Mouse (Mus musculus) layer of hippocampus, adult 11-12 months (tissue): ENCODE measurements around the gene Tmem131.

ENCODE experiments used
- DNase-seq: peaks from one replicate; pipeline ENCODE4 v3.0.0; 2022; ENCODE audit warnings: low spot score

The Tmem131 gene

GRCm38 (mm10) chr1:36943653-36944052 is at the start of gene Tmem131:
Tmem131 (minus strand) TSS chr1:36943666.
- DNase-seq: no peak

DNA sequence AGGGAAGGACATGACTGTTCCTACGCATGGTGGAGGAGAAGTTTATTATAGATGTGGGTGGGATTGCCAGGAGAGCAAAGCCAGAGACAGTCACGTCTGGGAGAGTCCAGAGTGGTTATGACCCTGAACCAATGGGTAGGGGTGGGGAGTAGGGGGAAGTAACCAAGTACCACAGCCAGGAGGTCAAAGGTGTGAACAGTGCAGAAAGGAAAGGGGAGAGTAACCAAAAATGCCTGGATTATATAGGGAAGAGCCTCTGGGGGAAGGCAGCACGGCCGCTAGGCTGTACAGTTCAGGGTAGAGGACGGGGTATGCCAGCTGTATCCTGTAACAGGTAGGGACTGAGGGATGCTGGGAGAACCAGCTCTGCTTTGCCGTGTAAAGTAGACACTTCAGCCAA is 45.1 kb upstream of the Tmem131 start:
- no peak for DNase-seq

DNA sequence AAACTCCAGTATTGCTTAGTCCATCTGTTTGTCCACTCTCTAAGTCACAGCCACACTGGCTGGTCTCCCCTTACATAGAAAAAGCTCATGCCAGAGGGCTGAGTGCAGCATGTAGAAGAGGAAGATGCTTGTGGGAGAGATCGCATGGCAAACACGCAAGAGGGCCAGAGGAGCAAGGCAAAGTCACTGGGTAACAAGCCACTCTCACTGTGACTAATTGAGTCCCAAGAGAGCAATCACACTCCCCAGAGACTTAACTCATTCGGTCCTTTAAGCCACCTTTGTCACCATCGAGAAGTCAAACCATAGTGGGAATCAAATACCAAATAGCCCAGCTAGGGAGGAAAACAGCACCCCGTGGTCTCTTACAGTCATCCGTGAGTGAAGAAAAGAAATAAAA is 44.7 kb upstream of the Tmem131 start:
- no peak for DNase-seq

GRCm38 (mm10) chr1:36987172-36988148 is 44.0 kb upstream of the Tmem131 start:
- DNase-seq: no peak

GRCm38 (mm10) chr1:36986396-36987160 is 43.1 kb upstream of the Tmem131 start:
- DNase-seq: no peak

DNA sequence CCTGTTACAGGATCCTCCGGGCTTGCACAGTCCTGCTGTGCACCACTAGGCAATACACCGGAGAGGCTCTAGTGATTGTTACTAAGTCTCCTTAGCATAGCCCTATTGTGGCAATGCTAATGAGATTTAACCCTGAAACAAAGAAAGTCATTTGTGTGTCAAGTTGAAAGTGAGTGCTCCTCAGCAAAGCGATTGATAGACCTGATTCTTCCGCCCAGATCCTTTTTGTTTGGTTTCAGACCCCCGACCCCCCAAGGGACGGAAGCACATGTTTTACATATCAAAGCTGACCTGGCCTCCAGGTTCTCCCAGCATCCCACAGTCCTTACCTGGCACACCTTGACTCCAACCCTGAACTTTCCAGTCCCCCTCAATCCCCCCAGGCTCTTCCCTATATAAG is 42.4 kb upstream of the Tmem131 start:
- no peak for DNase-seq

DNA sequence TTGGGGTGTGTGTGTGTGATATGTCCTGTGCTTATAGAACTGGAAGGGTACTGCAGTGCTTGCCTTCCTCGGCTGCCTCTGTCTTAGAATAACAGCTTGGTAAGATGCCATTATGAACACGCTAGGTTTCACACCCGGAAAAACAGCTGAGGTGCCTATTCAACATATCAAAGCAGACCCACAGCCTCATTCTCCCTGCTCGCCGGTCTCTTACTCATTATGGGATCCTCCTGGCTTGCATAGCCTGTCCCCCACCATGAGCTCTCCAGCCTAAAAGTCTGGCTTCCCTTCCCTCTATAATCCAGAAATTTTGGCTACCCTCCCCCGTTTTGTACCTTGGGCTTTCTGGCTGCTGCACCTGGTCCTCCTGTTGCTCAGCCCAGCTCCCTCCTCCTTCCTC is 40.9 kb upstream of the Tmem131 start:
- DNase-seq: no peak

DNA sequence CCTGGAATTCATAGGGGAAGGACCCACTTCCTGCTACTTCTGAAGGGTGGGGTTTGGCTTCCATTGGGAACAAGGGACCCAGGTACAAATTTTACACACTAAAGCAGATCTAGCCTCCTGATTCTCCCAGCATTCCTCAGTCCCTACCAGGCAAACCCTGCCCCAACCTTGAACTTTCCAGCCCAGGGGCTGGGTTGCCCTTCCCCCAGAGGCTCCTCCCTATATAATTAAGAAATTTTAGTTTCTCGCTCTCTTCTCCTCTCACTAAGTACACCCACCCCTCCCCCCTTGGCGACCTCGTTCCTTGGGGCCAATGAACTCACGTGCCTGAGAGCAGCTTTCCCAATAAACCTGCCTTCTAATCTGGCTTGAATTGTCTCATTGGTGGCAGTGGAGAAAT is 40.3 kb upstream of the Tmem131 start:
- no peak for DNase-seq

- DNase-seq: no peak
These were observed 38.9 kb upstream of the Tmem131 start for GRCm38 (mm10) chr1:36982191-36982961.

DNA sequence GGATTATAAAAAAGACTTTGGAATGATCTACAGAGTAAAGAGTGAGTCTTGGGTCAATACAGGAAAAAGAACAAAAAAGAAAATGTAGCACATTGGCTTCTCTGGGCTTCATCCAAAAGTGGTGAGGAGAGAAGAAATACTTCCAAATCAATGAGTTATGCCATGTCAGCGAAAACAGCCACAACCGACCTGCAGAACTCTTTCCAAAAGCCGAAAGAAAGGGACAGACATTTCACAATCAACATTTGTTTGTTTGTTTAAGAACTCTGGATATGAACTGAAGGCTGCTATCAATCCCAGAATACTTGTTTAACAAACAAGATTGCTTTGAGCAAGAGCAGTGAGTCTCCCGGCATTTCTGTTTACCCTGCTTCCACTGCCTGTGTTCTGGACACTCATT is 33.3 kb upstream of the Tmem131 start:
- DNase-seq: no peak

GRCm38 (mm10) chr1:36970918-36971617 is 27.6 kb upstream of the Tmem131 start:
- no peak for DNase-seq

GRCm38 (mm10) chr1:36965831-36966230 is 22.4 kb upstream of the Tmem131 start:
- no peak for DNase-seq

DNA sequence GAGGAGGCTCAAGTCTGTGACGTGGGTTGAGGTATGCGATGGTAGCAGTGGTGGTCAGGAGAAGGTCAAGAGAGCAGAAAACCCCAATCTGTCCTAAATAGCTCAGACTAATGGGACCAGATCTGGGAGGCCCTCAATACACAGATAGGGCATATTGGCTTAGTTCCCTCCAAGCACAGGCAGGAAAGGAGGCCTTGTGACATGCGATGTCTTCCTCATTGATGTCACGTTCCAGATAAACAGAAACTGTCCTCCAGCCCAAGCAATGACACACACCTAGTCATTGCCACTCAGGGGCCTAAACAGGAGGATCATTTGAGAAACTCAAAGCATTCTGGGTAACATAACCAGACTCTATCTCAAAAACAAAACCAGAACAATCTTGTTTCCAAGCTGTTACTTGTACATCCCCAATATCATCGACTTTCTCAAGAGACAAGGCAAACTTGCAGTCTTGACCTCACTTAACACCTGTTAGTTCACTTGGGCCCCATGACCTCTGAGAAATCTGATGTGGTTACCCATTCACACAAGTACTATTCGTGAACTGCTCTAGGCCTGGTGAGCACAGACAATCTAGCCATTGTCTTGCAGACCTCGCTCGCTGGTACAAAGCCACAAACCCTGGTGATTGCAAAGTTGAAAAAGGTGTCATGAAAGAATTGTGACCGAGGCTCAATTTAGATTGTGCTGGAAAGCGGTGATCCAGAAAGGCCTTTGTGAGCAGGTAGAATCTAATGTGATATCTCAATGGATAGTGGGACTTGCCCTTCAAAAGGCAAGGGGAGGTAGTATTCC is 19.1 kb upstream of the Tmem131 start:
- DNase-seq: no peak

DNA sequence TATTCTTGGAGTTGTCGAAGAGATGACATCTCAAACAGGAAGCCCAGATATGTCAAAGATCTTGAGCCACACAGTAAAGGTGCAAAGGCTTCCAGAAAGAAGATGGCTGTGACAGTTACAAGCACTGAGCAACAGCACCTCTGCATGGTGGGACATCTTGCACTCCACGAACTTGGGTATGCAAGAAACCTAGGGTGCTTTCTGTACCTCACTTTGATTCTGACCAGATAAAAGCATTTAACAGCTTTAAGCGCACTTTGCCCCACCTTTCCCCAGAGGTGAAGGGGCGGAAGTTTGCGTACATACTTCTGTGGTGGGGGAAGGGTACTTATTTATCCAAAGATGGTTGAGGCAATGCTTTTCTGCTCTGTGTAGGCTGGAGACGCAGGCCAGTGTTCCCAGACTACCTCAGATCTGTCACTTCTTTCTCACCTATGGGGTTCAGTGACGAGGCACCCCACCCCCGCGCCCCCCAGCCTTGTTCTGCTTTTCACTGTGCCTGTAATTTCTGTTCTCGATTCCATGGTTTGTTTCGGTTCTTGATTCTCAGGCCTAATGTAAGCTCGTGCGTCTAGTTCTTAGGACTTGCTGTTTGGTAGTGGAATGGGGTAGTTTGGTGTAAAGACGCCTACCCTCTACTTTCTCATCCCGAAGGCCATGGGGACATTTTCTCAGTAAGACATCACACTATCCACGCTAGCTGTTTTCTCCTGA is 17.2 kb upstream of the Tmem131 start:
- no peak for DNase-seq

DNA sequence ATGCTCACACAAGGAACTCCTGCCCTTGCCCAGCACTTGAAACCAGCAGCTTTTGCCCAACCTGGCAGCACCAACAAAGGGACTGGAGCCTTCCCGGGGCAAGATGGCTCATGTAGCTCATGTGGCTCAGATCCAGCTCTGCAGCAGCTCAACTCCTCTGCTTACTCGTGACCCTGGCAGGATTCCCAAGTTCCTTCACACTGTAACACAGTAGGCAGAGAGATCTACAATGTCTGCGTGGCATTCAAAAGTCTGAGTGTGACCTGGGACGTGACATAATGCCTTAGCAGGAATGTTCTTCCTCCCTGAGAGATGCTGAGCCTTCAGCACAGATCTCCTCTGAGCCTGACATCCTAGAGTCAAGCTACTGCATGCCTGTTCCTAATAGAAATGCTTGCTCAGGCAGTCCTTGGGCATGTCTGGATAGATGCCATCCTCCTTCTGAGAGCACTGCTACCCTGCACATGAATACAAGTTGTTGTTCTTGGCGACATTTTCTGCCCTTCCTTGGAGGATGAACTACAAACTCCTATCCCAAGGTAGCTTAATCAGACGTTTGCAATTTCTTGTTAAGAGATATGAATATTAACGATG is 6.2 kb upstream of the Tmem131 start:
- no peak for DNase-seq

DNA sequence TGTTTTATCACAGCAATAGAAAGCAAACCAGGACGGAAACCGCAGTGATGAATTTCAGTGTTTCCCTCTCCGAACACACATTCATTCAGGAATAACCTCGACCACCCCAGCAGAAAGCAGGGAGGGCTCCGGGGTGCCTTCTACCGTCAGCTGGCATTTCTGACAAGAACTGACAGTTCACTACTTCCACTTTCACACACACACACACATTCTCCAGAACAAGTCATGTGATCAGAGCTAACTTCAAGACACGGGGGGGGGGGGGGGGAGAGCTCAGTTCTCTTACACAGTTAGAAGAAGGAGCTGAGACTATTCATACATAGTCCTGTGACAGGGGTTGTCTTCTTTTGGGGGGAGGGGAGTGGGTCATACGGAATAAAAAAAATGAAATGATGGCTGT is 4.0 kb upstream of the Tmem131 start:
- no peak for DNase-seq

DNA sequence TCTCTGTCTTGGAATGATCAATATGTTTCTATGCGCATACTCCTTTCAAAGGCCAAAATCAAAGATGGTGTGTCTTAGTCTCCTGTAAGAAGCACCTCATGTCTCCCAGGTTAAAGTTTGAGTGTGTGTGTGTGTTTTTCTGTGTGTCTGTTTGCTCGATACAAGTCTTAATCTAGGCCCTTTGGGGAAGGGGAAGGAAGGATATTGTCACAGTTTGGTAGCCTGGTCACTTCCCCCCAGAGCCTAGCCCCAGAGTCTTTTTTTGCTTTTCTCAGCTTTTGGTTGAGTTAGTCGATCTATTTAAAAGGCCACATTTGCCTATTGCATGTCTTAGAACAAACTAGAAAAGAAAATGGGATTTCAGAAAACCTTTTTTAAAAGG is 3.1 kb downstream of the Tmem131 start:
- DNase-seq: no peak

DNA sequence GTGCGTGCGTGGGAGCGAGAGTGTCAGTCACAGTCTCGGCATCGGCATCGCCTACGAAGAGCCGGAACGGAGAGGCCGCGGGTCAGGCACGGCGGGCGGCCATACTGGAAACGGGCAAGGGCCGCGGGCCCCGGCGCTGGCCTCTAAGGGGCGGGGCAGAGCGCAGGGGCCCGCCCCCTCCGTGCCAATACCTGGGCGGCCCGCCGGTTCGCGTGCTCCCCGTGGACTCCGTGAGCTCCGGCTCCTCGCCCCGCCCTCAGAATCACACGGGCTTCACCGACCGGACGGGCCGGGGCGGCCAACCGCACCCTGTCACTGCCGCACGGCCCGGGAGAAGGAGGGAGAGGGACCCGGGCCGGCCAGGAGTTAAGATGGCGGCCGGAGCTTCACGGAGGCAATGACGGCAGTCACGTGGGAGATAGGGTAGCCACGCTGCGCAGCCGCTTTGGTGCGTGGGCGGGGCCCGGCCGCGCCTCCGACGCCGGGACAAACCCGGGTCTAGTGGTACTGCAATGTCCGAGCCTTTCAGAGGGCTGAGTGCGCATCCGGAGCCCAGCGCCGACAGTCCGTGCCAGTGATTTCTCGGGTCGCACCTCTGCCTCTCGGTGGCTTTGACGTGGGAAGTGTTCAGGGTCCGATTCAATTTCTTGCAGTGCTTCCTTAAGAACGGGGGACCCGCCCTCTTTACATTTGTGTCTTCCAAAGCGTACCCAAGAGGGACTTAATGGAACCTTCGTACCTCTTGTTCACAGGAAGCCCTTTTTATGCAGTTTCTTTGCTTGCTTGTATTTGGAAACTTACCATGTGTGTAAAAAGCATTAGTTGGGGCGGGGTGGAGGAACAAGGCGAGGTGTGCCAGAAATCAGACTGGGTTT is 3.7 kb downstream of the Tmem131 start:
- DNase-seq: peak; percentile 93

DNA sequence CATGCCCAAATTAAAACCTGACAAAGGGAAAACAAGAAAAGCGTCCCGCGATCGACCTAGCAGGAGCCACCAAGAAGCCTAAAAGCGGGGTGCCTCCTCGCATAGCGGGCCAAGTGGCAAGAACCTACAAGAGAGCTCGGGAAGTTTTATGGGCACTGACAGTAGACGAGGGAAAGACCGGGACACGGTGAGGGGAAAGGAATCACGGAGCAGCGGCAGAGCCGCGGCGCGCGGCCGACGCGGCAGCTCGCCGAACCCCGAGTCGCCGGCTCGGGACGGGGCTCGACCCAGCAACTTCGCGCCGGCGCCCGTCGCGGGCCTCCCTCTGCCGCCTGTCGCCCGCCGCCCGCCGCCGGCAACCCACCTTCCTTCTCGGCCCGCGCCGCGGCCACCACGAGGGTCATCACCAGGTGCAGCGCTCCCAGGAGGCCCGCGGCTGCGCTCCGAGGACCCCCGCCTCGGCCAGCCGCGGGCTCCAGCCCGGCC is 4.6 kb downstream of the Tmem131 start:
- DNase-seq: no peak
